Mouse (Mus musculus): ENCODE measurements around the gene Pm20d1.

GRCm38 (mm10) chr1:131751181-131751890, 45.8 kb upstream of the Pm20d1 start:
- no peak for TF ChIP-seq CTCF (IDR thresholded peaks at IDR 0.05; ENCODE audit: low read depth, low read length)
- no peak for TF ChIP-seq POLR2A (IDR thresholded peaks at IDR 0.05; ENCODE audit: extremely low read depth, insufficient read depth, low read length)
